Mouse (Mus musculus): ENCODE data around the gene Eif2ak1. TPM values are rescaled to one million over a fixed set of nuclear protein-coding genes. Genes with fewer than 3 reads are reported as not detected.

The Eif2ak1 gene
- polyA plus RNA-seq, 1 experiment from 2014 or later: 42.4 TPM

DNA sequence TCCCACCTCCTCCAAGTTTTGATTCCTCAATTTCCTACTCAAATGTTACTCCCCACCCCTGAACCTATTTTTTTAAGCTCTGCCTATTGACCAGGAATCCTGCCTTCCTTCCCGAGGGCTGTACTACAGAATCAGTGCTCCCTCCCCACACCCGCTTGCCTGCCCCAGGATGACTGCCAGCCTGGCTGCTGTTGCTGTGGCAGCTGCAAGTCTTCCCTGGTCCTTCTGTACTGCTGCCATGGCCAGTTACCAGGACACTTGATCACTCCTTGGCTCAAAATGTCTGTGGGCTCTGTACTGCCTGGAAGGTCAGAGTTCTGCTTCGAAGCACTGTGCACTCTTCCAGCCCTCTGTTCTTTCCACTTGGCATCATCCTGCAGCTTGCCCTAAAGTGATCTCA lies 84.5 kb downstream of the Eif2ak1 start:
- Histone ChIP-seq H3K27ac (ENCODE audit: low read depth) (no peak overlapping the region), H3K4me2 (no peak overlapping the region), H3K4me3 (ENCODE audit: low read depth, low read length) (no peak overlapping the region), H3K27me3 (ENCODE audit: insufficient read depth, low read length) (no peaks in the 10 kb centered on the region), H3K9ac (no peak overlapping the region), H3K36me3 (ENCODE audit: insufficient read depth) (peaks cover 95% of the 10 kb centered on the region), H3K9me3 (ENCODE audit: low read depth, low read length) (no peaks in the 10 kb centered on the region), H3K4me1 (ENCODE audit: insufficient read depth) (no peaks in the 10 kb centered on the region)
- ATAC-seq (ENCODE audit: insufficient read depth) (no peak), DNase-seq (no peak)
- 76% methylated on average over 3 of the region's 3 CpGs for WGBS
- TF ChIP-seq CTCF (IDR thresholded peaks at IDR 0.05; ENCODE audit: low read depth): no peak

GRCm38 (mm10) chr5:143903813-143904212 lies 86.2 kb downstream of the Eif2ak1 start:
- no peak for ATAC-seq (ENCODE audit: insufficient read depth)
- WGBS: 83% methylated on average over 4 of the region's 4 CpGs
- no peak overlapping the region for H3K27ac ChIP-seq (ENCODE audit: low read depth)
- H3K4me1 ChIP-seq (ENCODE audit: insufficient read depth): 0 out of 2 replicates have a peak, but pooled peaks cover 3% of the 10 kb centered on the region
- H3K36me3 ChIP-seq (ENCODE audit: insufficient read depth): peaks cover 83% of the 10 kb centered on the region
- no peak for DNase-seq
- H3K4me3 ChIP-seq (ENCODE audit: low read depth, low read length): no peak overlapping the region
- no peaks in the 10 kb centered on the region for H3K27me3 ChIP-seq (ENCODE audit: insufficient read depth, low read length)
- TF ChIP-seq CTCF (IDR thresholded peaks at IDR 0.05; ENCODE audit: low read depth): no peak
- no peaks in the 10 kb centered on the region for H3K9me3 ChIP-seq (ENCODE audit: low read depth, low read length)
- H3K4me2 ChIP-seq: no peak overlapping the region
- no peak overlapping the region for H3K9ac ChIP-seq

DNA sequence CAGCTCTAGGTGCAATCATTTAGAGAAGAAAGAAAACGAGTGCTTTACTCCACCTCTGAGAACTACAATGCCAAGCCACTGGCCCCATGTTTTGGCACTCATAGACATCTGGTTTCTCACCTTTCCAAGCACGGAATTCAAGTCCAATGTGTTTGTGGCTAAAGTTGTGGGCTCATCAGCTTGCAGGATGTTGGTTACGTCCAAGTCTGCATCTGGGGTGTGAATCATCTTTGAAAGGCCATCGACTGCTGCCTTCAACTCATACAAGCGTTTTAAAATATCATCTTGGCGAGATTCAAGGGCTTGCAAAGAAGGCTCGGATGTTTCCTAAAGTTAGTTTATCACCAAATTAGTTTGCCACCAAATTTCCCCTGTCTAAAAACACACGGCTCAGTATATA lies 88.8 kb downstream of the Eif2ak1 start:
- 0 out of 2 replicates have a peak, but pooled peaks cover 7% of the 10 kb centered on the region for H3K4me1 ChIP-seq (ENCODE audit: insufficient read depth)

DNA sequence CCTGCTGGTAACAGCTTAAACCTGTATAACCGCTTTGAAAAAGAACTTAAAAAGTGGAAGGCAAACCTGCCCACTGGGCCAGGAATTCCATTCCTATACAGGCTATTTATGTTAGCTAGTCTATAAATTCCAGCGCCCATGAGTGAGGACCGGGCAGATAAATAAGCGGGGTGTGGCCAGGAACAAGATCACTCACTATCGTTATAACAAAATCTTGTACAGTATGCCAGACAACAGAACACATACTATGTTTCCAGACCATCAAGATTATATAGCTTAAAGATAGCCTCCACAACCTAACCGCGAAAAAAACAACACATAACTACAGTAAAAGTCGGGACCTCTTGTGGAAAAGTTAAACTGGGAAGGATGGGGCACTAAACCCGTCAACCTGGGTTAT lies 91.3 kb downstream of the Eif2ak1 start:
- WGBS: 2% methylated on average over 9 of the region's 9 CpGs
- Histone ChIP-seq H3K27ac (ENCODE audit: low read depth) (peak overlapping the region; percentile 87), H3K9me3 (ENCODE audit: low read depth, low read length) (no peaks in the 10 kb centered on the region), H3K36me3 (ENCODE audit: insufficient read depth) (peaks cover 38% of the 10 kb centered on the region), H3K9ac (peak overlapping the region; percentile 73), H3K27me3 (ENCODE audit: insufficient read depth, low read length) (no peaks in the 10 kb centered on the region), H3K4me3 (ENCODE audit: low read depth, low read length) (peak overlapping the region; percentile 73), H3K4me1 (ENCODE audit: insufficient read depth) (0 out of 2 replicates have a peak, but pooled peaks cover 7% of the 10 kb centered on the region), H3K4me2 (peak overlapping the region; percentile 85)
- TF ChIP-seq CTCF (IDR thresholded peaks at IDR 0.05; ENCODE audit: low read depth): no peak
- ATAC-seq (ENCODE audit: insufficient read depth) (no peak), DNase-seq (peak; percentile 20)

More for the DNA sequence above, 88.8 kb downstream of the Eif2ak1 start:
- Histone ChIP-seq H3K36me3 (ENCODE audit: insufficient read depth) (peaks cover 56% of the 10 kb centered on the region), H3K4me2 (no peak overlapping the region), H3K27me3 (ENCODE audit: insufficient read depth, low read length) (no peaks in the 10 kb centered on the region), H3K27ac (ENCODE audit: low read depth) (no peak overlapping the region), H3K9ac (no peak overlapping the region), H3K4me3 (ENCODE audit: low read depth, low read length) (no peak overlapping the region), H3K9me3 (ENCODE audit: low read depth, low read length) (no peaks in the 10 kb centered on the region)
- DNase-seq (no peak), ATAC-seq (ENCODE audit: insufficient read depth) (no peak)
- 83% methylated on average over 8 of the region's 8 CpGs for WGBS
- no peak for TF ChIP-seq CTCF (IDR thresholded peaks at IDR 0.05; ENCODE audit: low read depth)

DNA sequence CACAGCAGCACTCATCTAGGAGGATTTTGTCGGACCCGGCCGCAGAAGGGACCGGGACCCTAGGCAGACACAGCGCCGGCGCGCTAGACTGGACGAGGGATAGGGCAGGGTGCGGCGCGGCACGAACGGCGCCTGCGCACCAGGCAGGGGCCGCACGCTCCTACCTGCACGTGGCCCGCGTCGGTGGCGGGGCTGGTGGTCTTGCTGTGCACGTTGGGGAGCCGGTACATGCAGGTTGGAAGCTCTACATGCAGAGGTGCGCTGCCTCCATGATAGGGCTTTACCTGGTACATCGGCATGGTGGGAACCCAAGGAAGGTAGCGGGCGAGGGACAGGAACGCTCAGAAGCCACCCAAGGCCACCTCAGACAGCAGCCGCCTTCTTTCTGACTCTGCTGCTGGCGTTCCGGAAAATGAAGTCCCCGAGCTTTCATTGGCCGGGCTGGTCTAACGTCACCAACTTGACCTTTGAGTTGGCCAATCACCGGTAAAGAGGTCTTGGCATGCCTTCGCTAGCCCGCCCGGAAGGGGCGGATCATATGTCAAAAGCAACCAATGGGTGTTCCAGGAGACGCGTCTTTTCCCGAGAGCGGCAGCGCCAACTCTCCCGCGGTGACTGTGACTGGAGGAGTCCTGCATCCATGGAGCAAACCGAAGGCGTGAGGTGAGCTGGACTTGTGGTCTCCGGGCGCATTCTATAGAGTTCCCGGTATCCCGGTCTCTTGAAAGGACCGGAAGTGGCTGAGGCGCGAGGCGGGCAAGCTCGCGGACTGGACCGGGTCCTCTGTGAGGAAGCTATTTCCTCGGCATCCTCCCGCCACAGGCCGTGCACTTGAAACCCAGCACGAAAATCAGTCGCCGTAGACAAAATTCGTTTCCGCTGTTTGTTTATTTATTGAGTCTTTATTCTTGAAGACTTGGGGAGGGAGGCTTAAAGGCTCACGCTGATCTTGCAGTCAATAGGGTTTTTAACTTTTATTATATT lies 92.1 kb downstream of the Eif2ak1 start, which contains the start of the genes Aimp2 and Pms2:
TSS of gene Aimp2 (minus strand) at position 431 of the 984 bp plus-strand sequence.
TSS of gene Pms2 (plus strand) at position 548 of the 984 bp plus-strand sequence.
- peak; percentile 99 for ATAC-seq (ENCODE audit: insufficient read depth)
- H3K4me2 ChIP-seq: peak within 1 kb of the TSS; percentile 85
- H3K27ac ChIP-seq (ENCODE audit: low read depth): peak within 1 kb of the TSS; percentile 87
- under 1% methylated on average over 70 of the region's 70 CpGs for WGBS
- no peaks in the 10 kb centered on the region for H3K27me3 ChIP-seq (ENCODE audit: insufficient read depth, low read length)
- no peak for TF ChIP-seq CTCF (IDR thresholded peaks at IDR 0.05; ENCODE audit: low read depth)
- 0 out of 2 replicates have a peak, but pooled peaks cover 7% of the 10 kb centered on the region for H3K4me1 ChIP-seq (ENCODE audit: insufficient read depth)
- H3K9ac ChIP-seq: peak within 1 kb of the TSS; percentile 73
- peak; percentile 99 for DNase-seq
- H3K4me3 ChIP-seq (ENCODE audit: low read depth, low read length): peak within 1 kb of the TSS; percentile 73
- peaks cover 35% of the 10 kb centered on the region for H3K36me3 ChIP-seq (ENCODE audit: insufficient read depth)
- no peaks in the 10 kb centered on the region for H3K9me3 ChIP-seq (ENCODE audit: low read depth, low read length)

DNA sequence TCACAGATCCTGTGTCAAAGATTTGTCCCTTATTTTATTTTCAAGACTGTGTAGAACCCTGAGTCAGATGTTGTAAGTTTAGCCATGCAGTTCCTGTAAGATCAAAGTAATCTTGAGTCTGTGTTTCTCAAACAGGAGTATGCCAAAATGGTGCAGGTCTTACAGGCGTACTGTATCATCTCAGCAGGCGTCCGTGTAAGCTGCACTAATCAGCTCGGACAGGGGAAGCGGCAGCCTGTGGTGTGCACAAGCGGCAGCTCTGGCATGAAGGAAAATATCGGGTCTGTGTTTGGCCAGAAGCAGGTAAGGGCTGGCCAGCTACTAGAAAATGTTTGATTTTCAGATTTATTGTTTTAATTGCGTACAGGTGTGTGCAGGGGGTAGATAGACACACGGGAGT lies 98.6 kb downstream of the Eif2ak1 start:
- Histone ChIP-seq H3K27ac (ENCODE audit: low read depth) (no peak overlapping the region), H3K9me3 (ENCODE audit: low read depth, low read length) (no peaks in the 10 kb centered on the region), H3K27me3 (ENCODE audit: insufficient read depth, low read length) (no peaks in the 10 kb centered on the region), H3K4me1 (ENCODE audit: insufficient read depth) (no peaks in the 10 kb centered on the region), H3K4me2 (no peak overlapping the region), H3K4me3 (ENCODE audit: low read depth, low read length) (no peak overlapping the region), H3K9ac (no peak overlapping the region), H3K36me3 (ENCODE audit: insufficient read depth) (peaks cover 59% of the 10 kb centered on the region)
- no peak for ATAC-seq (ENCODE audit: insufficient read depth)
- 95% methylated on average over 9 of the region's 9 CpGs for WGBS
- DNase-seq: no peak
- TF ChIP-seq CTCF (IDR thresholded peaks at IDR 0.05; ENCODE audit: low read depth): no peak

- 46% methylated on average over 5 of the region's 5 CpGs for WGBS
- DNase-seq: peak; percentile 74
- peak; percentile 61 for TF ChIP-seq CTCF (IDR thresholded peaks at IDR 0.05; ENCODE audit: low read depth)
- H3K4me2 ChIP-seq: no peak overlapping the region
- ATAC-seq (ENCODE audit: insufficient read depth): no peak
- no peaks in the 10 kb centered on the region for H3K9me3 ChIP-seq (ENCODE audit: low read depth, low read length)
- no peak overlapping the region for H3K27ac ChIP-seq (ENCODE audit: low read depth)
- H3K4me1 ChIP-seq (ENCODE audit: insufficient read depth): no peaks in the 10 kb centered on the region
- H3K9ac ChIP-seq: no peak overlapping the region
- no peaks in the 10 kb centered on the region for H3K27me3 ChIP-seq (ENCODE audit: insufficient read depth, low read length)
- peaks cover 69% of the 10 kb centered on the region for H3K36me3 ChIP-seq (ENCODE audit: insufficient read depth)
- no peak overlapping the region for H3K4me3 ChIP-seq (ENCODE audit: low read depth, low read length)
Observed at GRCm38 (mm10) chr5:143917418-143917817, 99.8 kb downstream of the Eif2ak1 start.

Measured in lung, embryonic 14.5 days (tissue).